In genomic region chr11:26129054-26129453, GRCm38 (mm10) we compare ENCODE assay signal across 24 mouse cellular contexts.
A peak's percentile ranks its signal among the peaks of the same experiment; 100 is the strongest.
DNase-seq lines count a peak whose midpoint lies in the region; ATAC-seq and TF ChIP-seq lines count a peak whose summit lies in the region.
"Had no signal": no experiment of that assay in that cellular context is flagged by ENCODE, and none has a peak within 500 bp of the region (broad histone marks: within the 10 kb centered on the region; RNA-seq: fewer than 3 reads in every experiment).

No protein-coding gene starts in this region.

- no peak for TF ChIP-seq POLR2A in ES-Bruce4 (IDR thresholded peaks at IDR 0.05; ENCODE audit: insufficient read depth, low read length)

- H3K9ac ChIP-seq in ES-Bruce4 (ENCODE audit: low read depth, poor library complexity, severe bottlenecking): peak overlapping the region; percentile 18; the same call in 1 of the 2 replicates
- H3K9ac ChIP-seq: embryonic facial prominence, embryonic 13.5 days; forebrain, embryonic 12.5 days; hindbrain, embryonic 15.5 days had no signal

- H3K4me1 ChIP-seq in ES-Bruce4 (ENCODE audit: control insufficient read depth, insufficient read depth, low read length): peaks cover 10% of the 10 kb centered on the region

- no peaks in the 10 kb centered on the region for H3K9me3 ChIP-seq in ES-Bruce4 (replicated peaks; ENCODE audit: control insufficient read depth, insufficient read depth, low read length, poor library complexity, severe bottlenecking)
- H3K9me3 ChIP-seq: embryonic facial prominence, embryonic 13.5 days; forebrain, embryonic 12.5 days; hindbrain, embryonic 10.5 days; hindbrain, embryonic 15.5 days had no signal

- no peaks in the 10 kb centered on the region for H3K36me3 ChIP-seq in ES-Bruce4 (ENCODE audit: control insufficient read depth, insufficient read depth, low read length, poor library complexity, severe bottlenecking)
- H3K36me3 ChIP-seq: embryonic facial prominence, embryonic 13.5 days; forebrain, embryonic 12.5 days; hindbrain, embryonic 10.5 days; hindbrain, embryonic 15.5 days had no signal

- H3K27me3 ChIP-seq in ES-Bruce4 (ENCODE audit: control insufficient read depth, insufficient read depth, low read length, poor library complexity, severe bottlenecking): no peaks in the 10 kb centered on the region
- H3K27me3 ChIP-seq: embryonic facial prominence, embryonic 13.5 days; forebrain, embryonic 12.5 days; hindbrain, embryonic 15.5 days had no signal

- peak overlapping the region; percentile 53 for H3K4me3 ChIP-seq in ES-Bruce4 (ENCODE audit: low read depth, low read length)
- H3K4me3 ChIP-seq: embryonic facial prominence, embryonic 13.5 days; forebrain, embryonic 12.5 days; gastrocnemius, adult 2 months; hindbrain, embryonic 10.5 days; hindbrain, embryonic 15.5 days had no signal

- TF ChIP-seq EP300 in ES-Bruce4 (IDR thresholded peaks at IDR 0.05; ENCODE audit: insufficient read depth, low read depth, low read length): no peak

- H3K27ac ChIP-seq in ES-Bruce4 (ENCODE audit: insufficient read depth, low read length): peak overlapping the region; percentile 99
- H3K27ac ChIP-seq: embryonic facial prominence, embryonic 13.5 days; forebrain, embryonic 12.5 days; gastrocnemius, adult 2 months; hindbrain, embryonic 10.5 days; hindbrain, embryonic 15.5 days had no signal

- peak; percentile 76; the same call in 1 of the 2 replicates for ATAC-seq in frontal cortex, adult (ENCODE audit: low TSS enrichment)
- 0 out of 2 replicates have a peak, but pooled peaks have one; percentile 46 for ATAC-seq in megakaryocyte, adult 5-6 weeks (ENCODE audit: poor library complexity, severe bottlenecking)
- ATAC-seq: forebrain, embryonic 16.5 days; Patski had no signal

- TF ChIP-seq CTCF in ES-Bruce4 (IDR thresholded peaks at IDR 0.05; ENCODE audit: low read depth, low read length): no peak

- DNase-seq in frontal cortex, postnatal 25 days (ENCODE audit: low spot score in 2 of 2): no peak
- DNase-seq in ZHBTc4 (ENCODE audit: low read depth, low spot score): peak; percentile 83
- DNase-seq in cerebellum, adult 11-12 months: no peak
- no peak for DNase-seq in thymus, postnatal 14 days
- DNase-seq in urinary bladder, postnatal 10 days (ENCODE audit: low spot score): no peak
- DNase-seq: adrenal gland, adult 8-10 months; adrenal gland, postnatal 36 days; B cell, adult 2 months; cerebellum, adult 11 months; cerebellum, adult 9-10 months; cerebellum, postnatal 36 days; gastrocnemius, adult 2 months; gastrocnemius, postnatal 25 days; heart, adult 11 months; kidney, adult 11 months had no signal
